Mouse (Mus musculus) small intestine, adult 2 months (tissue): ENCODE results near the gene Dcaf17.

ENCODE experiments used
- CTCF ChIP-seq: fragments of 200-500 bp; IDR thresholded peaks from 2 replicates; pipeline ENCODE4 v1.5.1; 2012; ENCODE audit warnings: low read depth, mild to moderate bottlenecking, control low read depth, inconsistent platforms, low read length, moderate library complexity, mixed read lengths; ENCODE audit not compliant: insufficient replicate concordance, insufficient read length; ENCODE audit errors: extremely low read depth
- POLR2A ChIP-seq: fragments of 200-500 bp; IDR thresholded peaks from 2 replicates; pipeline ENCODE4 v1.6.1; 2012; ENCODE audit warnings: low read depth, mild to moderate bottlenecking, control low read depth, inconsistent platforms, low read length, moderate library complexity

DNA sequence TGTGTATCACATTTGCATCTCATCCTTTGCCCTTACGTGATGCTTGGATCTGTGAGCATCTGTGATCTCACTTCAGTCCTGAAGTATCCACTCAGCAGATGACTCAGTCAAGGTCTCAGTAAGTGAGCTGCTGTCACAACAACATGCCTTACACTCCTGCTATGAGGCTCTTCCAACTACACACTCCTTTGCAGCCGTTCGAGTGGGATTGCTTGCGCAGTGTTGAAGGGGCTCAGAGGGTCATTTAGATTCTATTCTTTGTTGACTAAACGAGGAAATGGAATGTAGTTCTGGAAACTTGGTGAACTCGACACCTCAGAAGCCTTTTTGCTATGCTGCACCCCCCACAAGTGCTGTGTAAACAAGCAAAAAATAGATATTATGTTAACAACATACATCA lies 9.0 kb upstream of the Dcaf17 start:
- TF ChIP-seq CTCF = no peak
- no peak for TF ChIP-seq POLR2A
